ENCODE assay signal across 17 mouse cellular contexts in the genomic region with DNA sequence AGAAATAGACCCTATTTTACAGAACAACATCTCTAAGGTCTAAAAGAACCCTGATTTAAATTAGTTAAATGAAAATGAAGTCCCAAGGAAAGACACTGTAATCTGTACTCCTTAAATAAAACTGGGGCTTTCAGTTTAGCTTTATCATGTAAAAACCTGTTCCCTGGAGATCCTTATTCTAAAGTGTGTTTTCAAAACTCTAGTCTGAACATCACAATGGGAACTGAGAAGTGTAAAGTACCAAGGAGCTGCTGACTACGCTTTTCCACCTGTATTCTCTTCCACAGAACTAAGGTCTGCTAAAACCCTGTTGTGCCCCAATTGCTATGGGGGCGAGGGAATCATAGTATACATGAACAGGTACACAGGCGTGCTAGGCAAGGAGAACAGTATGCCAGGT. TPM values are rescaled to one million over a fixed set of nuclear protein-coding genes. Genes with fewer than 3 reads are reported as not detected.
"Had no signal": no experiment of that assay in that cellular context is flagged by ENCODE, and none has a peak within 500 bp of the region (broad histone marks: within the 10 kb centered on the region; RNA-seq: fewer than 3 reads in every experiment).

No protein-coding gene starts in this region.

- H3K27me3 ChIP-seq: kidney, embryonic 15.5 days; limb, embryonic 12.5 days; lung, embryonic 15.5 days; megakaryocyte, embryonic 14.5 days; midbrain, embryonic 15.5 days; neural tube, embryonic 12.5 days had no signal

- H3K36me3 ChIP-seq: kidney, embryonic 15.5 days; limb, embryonic 12.5 days; lung, embryonic 15.5 days; midbrain, embryonic 15.5 days; neural tube, embryonic 12.5 days had no signal

- H3K4me3 ChIP-seq: kidney, embryonic 15.5 days; limb, embryonic 12.5 days; lung, embryonic 15.5 days; megakaryocyte, embryonic 14.5 days; midbrain, embryonic 15.5 days; neural tube, embryonic 12.5 days had no signal

- DNase-seq: kidney, adult 2 months; kidney, postnatal 14 days; layer of hippocampus, adult 9-11 months; lung, postnatal 14 days; thymus, adult 18-20 months; thymus, postnatal 14 days had no signal

- H3K27ac ChIP-seq: kidney, embryonic 15.5 days; limb, embryonic 12.5 days; lung, embryonic 15.5 days; macrophage; midbrain, embryonic 15.5 days; neural tube, embryonic 12.5 days had no signal

RNA-seq across cellular contexts. Expression of a gene that starts 43.5 kb away (rescaled TPM):
- polyA plus RNA-seq: intestine, embryonic 16.5 days; kidney, embryonic 15.5 days; limb, embryonic 12.5 days; liver, embryonic 16.5 days; lung, embryonic 15.5 days; macrophage; midbrain, embryonic 11.5 days; neural tube, embryonic 12.5 days; stomach, embryonic 14.5 days had no signal
